In genomic region chr17:85455063-85455462, GRCm38 (mm10) we compare ENCODE assay signal across 11 mouse cellular contexts.
A peak's percentile ranks its signal among the peaks of the same experiment; 100 is the strongest.
DNase-seq lines count a peak whose midpoint lies in the region; ATAC-seq and TF ChIP-seq lines count a peak whose summit lies in the region.
"Had no signal": no experiment of that assay in that cellular context is flagged by ENCODE, and none has a peak within 500 bp of the region (broad histone marks: within the 10 kb centered on the region; RNA-seq: fewer than 3 reads in every experiment).

No protein-coding gene starts in this region.

- no peak for DNase-seq in lung, embryonic 14.5 days
- DNase-seq in lung, adult 2 months, result no peak
- DNase-seq in forebrain, embryonic 14.5 days (ENCODE audit: low spot score), result no peak
- DNase-seq in neural tube, embryonic 11.5 days (ENCODE audit: low spot score), result peak; percentile 36
- no peak for DNase-seq in layer of hippocampus, postnatal 10 days (ENCODE audit: low spot score in 2 of 2)
- no peak for DNase-seq in left cerebral cortex, adult 9 months (ENCODE audit: low spot score in 2 of 2)
- DNase-seq in left cerebral cortex, postnatal 14 days (ENCODE audit: low spot score in 2 of 2), result no peak
- DNase-seq: liver, postnatal 0 days; thymus, postnatal 14 days had no signal

- H3K27me3 ChIP-seq in lung, embryonic 14.5 days (ENCODE audit: insufficient read depth, low read length), result peaks cover 66% of the 10 kb centered on the region
- H3K27me3 ChIP-seq in forebrain, embryonic 14.5 days (replicated peaks; ENCODE audit: control insufficient read depth, insufficient read depth, low read length), result peaks cover 40% of the 10 kb centered on the region
- H3K27me3 ChIP-seq in kidney, embryonic 16.5 days (ENCODE audit: insufficient read depth, low read length), result peaks cover 79% of the 10 kb centered on the region
- peaks cover 84% of the 10 kb centered on the region for H3K27me3 ChIP-seq in neural tube, embryonic 11.5 days (ENCODE audit: control insufficient read depth, insufficient read depth, low read length)

- TF ChIP-seq POLR2A in lung, adult 2 months (IDR thresholded peaks at IDR 0.05; ENCODE audit: borderline replicate concordance, extremely low read depth, low read depth, low read length), result no peak

- ATAC-seq in lung, embryonic 14.5 days (ENCODE audit: insufficient read depth), result no peak
- peak; percentile 32; the same call in 1 of the 2 replicates for ATAC-seq in forebrain, embryonic 14.5 days
- ATAC-seq in kidney, embryonic 16.5 days (ENCODE audit: low FRiP score, low TSS enrichment), result no peak
- no peak for ATAC-seq in neural tube, embryonic 11.5 days (ENCODE audit: insufficient read depth, low FRiP score, low TSS enrichment)
- ATAC-seq: liver, postnatal 0 days had no signal

- no peaks in the 10 kb centered on the region for H3K36me3 ChIP-seq in lung, embryonic 14.5 days (ENCODE audit: insufficient read depth)
- H3K36me3 ChIP-seq in forebrain, embryonic 14.5 days (ENCODE audit: control insufficient read depth, insufficient read depth, low read length), result no peaks in the 10 kb centered on the region
- H3K36me3 ChIP-seq in kidney, embryonic 16.5 days (ENCODE audit: insufficient read depth, low read length), result no peaks in the 10 kb centered on the region
- H3K36me3 ChIP-seq in neural tube, embryonic 11.5 days (ENCODE audit: control insufficient read depth, insufficient read depth, low read length), result no peaks in the 10 kb centered on the region
- H3K36me3 ChIP-seq: G1E had no signal

- H3K4me3 ChIP-seq in lung, embryonic 14.5 days (ENCODE audit: low read depth, low read length), result peak overlapping the region; percentile 12; the same call in 1 of the 2 replicates
- H3K4me3 ChIP-seq in lung, adult 2 months (replicated peaks; ENCODE audit: extremely low read depth, low read depth, low read length), result no peak overlapping the region
- H3K4me3 ChIP-seq in forebrain, embryonic 14.5 days (ENCODE audit: low read depth, low read length), result 0 out of 2 replicates have a peak overlapping the region, but pooled peaks have one; percentile 8
- H3K4me3 ChIP-seq in kidney, embryonic 16.5 days (ENCODE audit: low read length), result peak overlapping the region; percentile 0; the same call in 1 of the 2 replicates
- H3K4me3 ChIP-seq in neural tube, embryonic 11.5 days (ENCODE audit: low read depth, low read length), result no peak overlapping the region

- peak overlapping the region; percentile 25; the same call in 1 of the 2 replicates for H3K4me2 ChIP-seq in lung, embryonic 14.5 days
- peak overlapping the region; percentile 50 for H3K4me2 ChIP-seq in forebrain, embryonic 14.5 days (ENCODE audit: low read length)
- H3K4me2 ChIP-seq in kidney, embryonic 16.5 days (replicated peaks; ENCODE audit: low read depth, low read length), result peak overlapping the region; percentile 31
- no peak overlapping the region for H3K4me2 ChIP-seq in neural tube, embryonic 11.5 days (ENCODE audit: low read depth)

- H3K9ac ChIP-seq in lung, embryonic 14.5 days, result no peak overlapping the region
- no peak overlapping the region for H3K9ac ChIP-seq in forebrain, embryonic 14.5 days (ENCODE audit: low read length)
- H3K9ac ChIP-seq in kidney, embryonic 16.5 days (replicated peaks; ENCODE audit: low read length), result no peak overlapping the region
- no peak overlapping the region for H3K9ac ChIP-seq in neural tube, embryonic 11.5 days (ENCODE audit: low read length)
- H3K9ac ChIP-seq: liver, postnatal 0 days had no signal

- no peak overlapping the region for H3K27ac ChIP-seq in lung, embryonic 14.5 days (ENCODE audit: low read depth)
- H3K27ac ChIP-seq in forebrain, embryonic 14.5 days (ENCODE audit: low read depth, low read length), result no peak overlapping the region
- H3K27ac ChIP-seq in kidney, embryonic 16.5 days (ENCODE audit: low read length), result no peak overlapping the region
- H3K27ac ChIP-seq in neural tube, embryonic 11.5 days (ENCODE audit: low read depth, low read length), result no peak overlapping the region

- intact Hi-C loops in left cerebral cortex, postnatal 14 days (cut with DNase I), result loop anchor here (10.0 kb wide), 1 partner anchor 260 kb away; no protein-coding TSS in a partner anchor

- H3K4me1 ChIP-seq in lung, embryonic 14.5 days (ENCODE audit: insufficient read depth), result no peaks in the 10 kb centered on the region
- H3K4me1 ChIP-seq in lung, adult 2 months (ENCODE audit: control insufficient read depth, insufficient read depth, low read length), result 0 out of 2 replicates have a peak, but pooled peaks cover 2% of the 10 kb centered on the region
- peaks cover 7% of the 10 kb centered on the region for H3K4me1 ChIP-seq in forebrain, embryonic 14.5 days (ENCODE audit: control insufficient read depth, insufficient read depth, low read length)
- H3K4me1 ChIP-seq in kidney, embryonic 16.5 days (ENCODE audit: insufficient read depth, low read length), result 0 out of 2 replicates have a peak, but pooled peaks cover 3% of the 10 kb centered on the region
- 0 out of 2 replicates have a peak, but pooled peaks cover 4% of the 10 kb centered on the region for H3K4me1 ChIP-seq in neural tube, embryonic 11.5 days (ENCODE audit: control insufficient read depth, insufficient read depth, low read length)

- WGBS in lung, embryonic 14.5 days, result 2% methylated on average over 16 of the region's 16 CpGs
- WGBS in lung, adult 2 months, result 4% methylated on average over 16 of the region's 16 CpGs
- under 1% methylated on average over 16 of the region's 16 CpGs for WGBS in forebrain, embryonic 14.5 days
- WGBS in kidney, embryonic 16.5 days, result 3% methylated on average over 16 of the region's 16 CpGs
- WGBS in neural tube, embryonic 11.5 days, result 2% methylated on average over 16 of the region's 16 CpGs

- TF ChIP-seq CTCF in lung, embryonic 14.5 days (IDR thresholded peaks at IDR 0.05; ENCODE audit: low read depth), result no peak
- TF ChIP-seq CTCF in lung, adult 2 months (IDR thresholded peaks at IDR 0.05; ENCODE audit: insufficient read depth, low read length), result no peak

- no peaks in the 10 kb centered on the region for H3K9me3 ChIP-seq in lung, embryonic 14.5 days (ENCODE audit: low read depth, low read length)
- no peaks in the 10 kb centered on the region for H3K9me3 ChIP-seq in forebrain, embryonic 14.5 days (replicated peaks; ENCODE audit: control insufficient read depth, low read length)
- no peaks in the 10 kb centered on the region for H3K9me3 ChIP-seq in kidney, embryonic 16.5 days (ENCODE audit: low read length)
- H3K9me3 ChIP-seq in neural tube, embryonic 11.5 days (ENCODE audit: control insufficient read depth, low read length), result no peaks in the 10 kb centered on the region

Comparison
In these comparisons a context has a peak if more than half of its experiments do, and no peak if none do; other contexts are left out.
1. H3K4me3 ChIP-seq: peak in lung, embryonic 14.5 days (single experiment), forebrain, embryonic 14.5 days (single experiment) and kidney, embryonic 16.5 days (single experiment); none in lung, adult 2 months (single experiment) and neural tube, embryonic 11.5 days (single experiment).